Mouse (Mus musculus) left cerebral cortex, adult 11 months (tissue): Measurements from ENCODE around the gene Dcaf12l2.

Source experiments
- DNase-seq: peaks from one replicate; pipeline ENCODE4 v3.0.0; 2022; ENCODE audit warnings: low spot score

The Dcaf12l2 gene

GRCm38 (mm10) chrX:44367646-44368521 is at the start of gene Dcaf12l2:
Gene Dcaf12l2 (minus strand): TSS chrX:44368342.
- no peak for DNase-seq

GRCm38 (mm10) chrX:44367280-44367645 is 879 bp downstream of the Dcaf12l2 start:
- DNase-seq = no peak
